Mouse (Mus musculus) forebrain, embryonic 10.5 days (tissue): ENCODE data around the gene Btd. TPM values are rescaled to one million over a fixed set of nuclear protein-coding genes. Genes with fewer than 3 reads are reported as not detected.
A peak's percentile ranks its signal among the peaks of the same experiment; 100 is the strongest.

Experiments
- DNase-seq: peaks from one replicate; pipeline ENCODE4 v3.0.0-alpha.2; 2017; ENCODE audit warnings: low spot score; ENCODE audit errors: extremely low spot score
- H3K27ac ChIP-seq: fragments of 300-500 bp; sonication (generic); 2 replicates; pipeline ENCODE4 v1.5.1; 2016; ENCODE audit warnings: mild to moderate bottlenecking
- H3K27me3 ChIP-seq: fragments of 300-500 bp; sonication (generic); 2 replicates; pipeline ENCODE4 v1.6.1; 2016; ENCODE audit warnings: mild to moderate bottlenecking; ENCODE audit not compliant: poor library complexity, severe bottlenecking
- H3K36me3 ChIP-seq: fragments of 300-500 bp; sonication (generic); replicated peaks from 2 replicates; pipeline ENCODE4 v1.6.1; 2016; ENCODE audit warnings: mild to moderate bottlenecking, moderate library complexity
- H3K4me1 ChIP-seq: fragments of 300-500 bp; sonication (generic); 2 replicates; pipeline ENCODE4 v1.6.1; 2016
- H3K4me3 ChIP-seq: fragments of 300-500 bp; sonication (generic); 2 replicates; pipeline ENCODE4 v1.5.1; 2016; ENCODE audit warnings: mild to moderate bottlenecking, moderate library complexity
- H3K9me3 ChIP-seq: fragments of 300-500 bp; sonication (generic); 2 replicates; pipeline ENCODE4 v1.6.1; 2016; ENCODE audit warnings: mild to moderate bottlenecking, moderate library complexity
- WGBS: fragments of 180-500 bp; shearing (Covaris S2); methylation state at CpG from one replicate; pipeline ENCODE4 v1.1.7; 2016; 5-methylcytosine and 5-hydroxymethylcytosine counted together
- polyA plus RNA-seq: library from polyadenylated mRNA; unstranded; fragments of >200 nt; fragmentation: Nextera tagmentation; extraction: Ambion mirVana; gene quantifications from 2 replicates; pipeline ENCODE4 v1.2.1, GENCODE M21; 2016

The Btd gene
- polyA plus RNA-seq, 1 experiment from 2014 or later, result 11.8 TPM

DNA sequence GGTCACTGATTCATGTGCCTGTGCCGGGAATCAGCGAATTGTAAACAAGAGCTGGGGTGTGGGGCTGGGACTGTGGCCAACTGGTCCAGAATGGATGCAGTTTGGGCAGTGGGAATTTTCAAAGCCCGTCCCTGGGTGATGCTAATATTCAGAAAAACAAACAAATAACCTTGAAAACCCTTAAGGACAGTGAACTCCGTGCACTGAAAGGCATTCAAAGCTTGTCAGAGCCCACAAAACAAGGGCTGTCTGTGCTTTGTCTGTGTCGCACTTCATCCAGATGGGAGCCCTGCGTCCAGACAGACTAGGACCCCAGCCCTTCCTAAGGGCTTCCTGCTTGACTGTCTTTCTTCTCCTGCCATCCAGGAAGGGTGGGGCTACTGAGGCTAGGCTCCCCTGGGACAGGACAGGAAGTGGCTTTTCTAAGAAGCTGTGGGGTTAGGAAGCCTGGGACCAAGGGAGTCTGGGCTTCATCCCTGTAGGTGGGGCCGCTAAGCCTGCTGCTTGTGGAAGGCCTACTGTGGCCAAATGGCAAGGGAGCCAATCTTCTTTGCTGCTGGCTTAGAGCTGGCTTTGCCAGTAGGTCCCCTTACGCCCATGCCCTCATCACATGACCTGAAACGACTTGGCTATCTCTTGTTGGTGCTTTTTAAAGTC is 21.9 kb downstream of the Btd start:
- WGBS, result 36% methylated on average over 9 of the region's 9 CpGs
- peak; percentile 29 for DNase-seq
- peaks cover 58% of the 10 kb centered on the region for H3K4me1 ChIP-seq

DNA sequence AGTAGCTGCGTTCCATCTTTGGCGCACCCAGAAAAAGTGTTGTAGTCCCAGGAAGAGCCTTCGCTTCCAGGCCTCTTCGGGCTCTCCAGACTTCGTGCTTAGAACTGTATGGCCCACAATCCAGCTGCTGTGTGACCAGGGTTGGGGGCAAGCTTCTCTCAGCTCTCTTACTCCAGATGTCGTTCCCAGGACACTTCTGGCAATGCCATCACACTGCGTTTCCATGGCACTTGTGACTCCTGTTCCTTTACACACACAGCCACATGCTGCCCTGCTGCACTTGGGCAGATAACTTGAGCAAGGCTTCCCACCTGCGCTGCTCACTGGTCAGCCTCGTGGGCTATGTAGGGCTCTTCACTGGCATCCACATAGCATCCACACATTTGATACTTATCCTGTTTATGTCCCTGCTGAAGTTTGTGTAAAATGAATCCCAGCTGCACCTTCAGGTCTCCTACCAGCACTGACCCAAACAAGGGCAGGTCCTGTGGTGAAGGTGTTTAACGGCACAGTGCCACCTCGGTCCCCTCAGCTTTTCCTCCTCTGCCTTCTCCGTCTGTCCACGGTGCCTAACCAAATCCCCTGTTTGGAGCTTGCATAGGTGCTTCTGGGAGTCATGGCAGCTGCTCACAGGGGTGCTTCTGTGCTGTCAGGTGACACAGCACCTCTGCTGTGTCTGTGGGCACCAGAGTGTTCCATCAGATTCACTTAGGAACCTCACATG is 22.7 kb downstream of the Btd start:
- Histone ChIP-seq H3K4me1 (peaks cover 59% of the 10 kb centered on the region), H3K9me3 (no peaks in the 10 kb centered on the region), H3K36me3 (peaks cover 19% of the 10 kb centered on the region), H3K27me3 (no peaks in the 10 kb centered on the region), H3K27ac (peak overlapping the region; percentile 90), H3K4me3 (no peak overlapping the region)
- no peak for DNase-seq
- WGBS, result 92% methylated on average over 13 of the region's 13 CpGs

More for the DNA sequence above, 21.9 kb downstream of the Btd start:
- H3K4me3 ChIP-seq, result peak overlapping the region; percentile 54
- H3K36me3 ChIP-seq, result peaks cover 17% of the 10 kb centered on the region
- H3K27me3 ChIP-seq, result no peaks in the 10 kb centered on the region
- no peaks in the 10 kb centered on the region for H3K9me3 ChIP-seq
- peak overlapping the region; percentile 90 for H3K27ac ChIP-seq

DNA sequence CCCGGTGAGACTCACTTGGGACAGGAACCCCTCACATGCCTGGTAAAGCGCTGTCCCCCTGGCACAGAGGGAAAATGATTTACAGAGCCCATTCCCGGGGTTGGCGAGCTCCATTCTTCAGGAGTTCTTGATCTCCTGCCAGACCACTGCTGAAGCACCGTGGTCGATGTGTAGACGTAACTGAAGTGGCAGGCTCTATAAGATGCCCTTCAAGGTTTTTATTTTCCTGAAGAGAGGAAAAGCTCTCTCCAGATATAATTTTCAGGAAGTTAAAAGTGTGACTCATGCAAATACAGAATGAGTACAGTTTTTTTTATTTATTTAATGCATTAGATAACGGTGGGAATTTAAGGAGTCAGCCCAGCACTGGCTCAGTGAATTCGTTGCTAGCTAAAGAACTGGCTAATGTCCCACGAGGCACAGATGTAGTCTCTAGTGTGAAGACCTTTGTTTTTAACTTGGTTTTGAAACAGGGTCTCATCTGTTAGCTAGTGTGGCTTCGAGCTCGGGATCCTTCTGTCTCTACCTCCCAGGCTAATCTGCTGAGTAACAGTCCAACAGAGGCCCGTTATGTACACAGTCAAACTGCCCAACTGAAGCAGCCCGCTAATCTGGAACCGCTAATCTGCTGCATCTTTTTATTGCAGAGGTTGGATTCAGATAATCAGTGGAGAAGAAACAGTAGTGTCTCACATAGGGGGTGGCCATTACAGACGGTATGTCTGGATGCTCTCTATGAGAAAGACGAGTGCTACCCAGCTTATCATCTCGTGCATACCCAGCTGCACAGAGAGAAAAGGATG is 23.5 kb downstream of the Btd start:
- no peak for DNase-seq
- Histone ChIP-seq H3K27ac (peak overlapping the region; percentile 40; the same call in 1 of the 2 replicates), H3K27me3 (no peaks in the 10 kb centered on the region), H3K4me1 (peaks cover 61% of the 10 kb centered on the region), H3K4me3 (no peak overlapping the region), H3K9me3 (no peaks in the 10 kb centered on the region), H3K36me3 (peaks cover 19% of the 10 kb centered on the region)
- 87% methylated on average over 18 of the region's 18 CpGs for WGBS

DNA sequence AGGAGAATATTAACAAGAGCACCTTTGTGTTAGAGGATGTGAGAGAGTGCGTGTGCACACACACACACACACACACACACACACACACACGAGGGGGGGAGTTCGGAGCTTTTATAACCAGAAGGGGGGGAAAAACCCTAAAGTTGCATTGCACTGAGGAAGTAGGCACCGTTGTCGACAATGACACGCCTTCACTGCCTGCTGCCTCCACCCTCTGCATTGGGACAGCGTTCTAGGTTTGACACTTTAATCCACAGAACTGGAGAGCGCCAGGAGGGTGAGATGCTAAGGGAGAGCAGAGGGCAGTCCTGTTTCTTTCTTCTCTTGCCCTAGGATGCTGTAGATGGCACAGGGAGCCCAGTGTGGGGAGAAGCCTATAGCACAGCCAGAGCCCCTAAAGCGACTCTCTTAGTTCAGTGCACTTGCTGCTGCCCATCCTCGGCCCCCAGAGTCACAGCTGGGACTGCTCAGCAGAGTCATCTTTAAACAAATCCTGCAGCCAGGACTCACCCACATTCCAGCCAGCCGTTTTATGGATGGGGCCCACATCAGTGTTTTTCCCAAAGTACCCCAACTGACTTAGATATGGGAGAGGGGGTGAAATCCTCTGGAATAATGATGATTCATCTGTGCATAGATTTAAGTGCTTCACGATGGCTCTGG is 24.2 kb downstream of the Btd start:
- Histone ChIP-seq H3K9me3 (no peaks in the 10 kb centered on the region), H3K4me1 (peaks cover 61% of the 10 kb centered on the region), H3K27ac (peak overlapping the region; percentile 59), H3K36me3 (peaks cover 19% of the 10 kb centered on the region), H3K27me3 (no peaks in the 10 kb centered on the region), H3K4me3 (no peak overlapping the region)
- 83% methylated on average over 12 of the region's 12 CpGs for WGBS
- DNase-seq, result no peak

DNA sequence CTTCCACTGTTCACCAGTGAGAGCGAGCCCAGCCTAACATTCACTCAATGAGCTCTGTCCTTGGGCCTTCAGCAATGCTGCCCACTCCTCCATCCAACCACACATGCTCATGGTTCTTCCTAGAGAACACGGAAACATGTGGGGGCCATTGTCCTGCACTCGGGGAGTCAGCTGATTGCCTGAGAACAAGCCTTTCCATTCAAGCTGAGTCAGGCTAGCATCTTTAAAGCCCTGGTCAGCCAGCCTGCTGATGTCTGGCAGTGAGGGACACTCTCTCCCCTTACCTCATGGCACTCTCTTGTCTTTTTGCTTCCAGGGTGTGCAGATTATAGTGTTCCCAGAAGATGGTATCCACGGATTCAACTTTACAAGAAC is 24.7 kb downstream of the Btd start:
- no peaks in the 10 kb centered on the region for H3K27me3 ChIP-seq
- H3K27ac ChIP-seq, result no peak overlapping the region; the same call in 1 of the 2 replicates
- 86% methylated on average over 4 of the region's 4 CpGs for WGBS
- no peak for DNase-seq
- no peak overlapping the region for H3K4me3 ChIP-seq
- H3K9me3 ChIP-seq, result no peaks in the 10 kb centered on the region
- peaks cover 19% of the 10 kb centered on the region for H3K36me3 ChIP-seq
- peaks cover 61% of the 10 kb centered on the region for H3K4me1 ChIP-seq

DNA sequence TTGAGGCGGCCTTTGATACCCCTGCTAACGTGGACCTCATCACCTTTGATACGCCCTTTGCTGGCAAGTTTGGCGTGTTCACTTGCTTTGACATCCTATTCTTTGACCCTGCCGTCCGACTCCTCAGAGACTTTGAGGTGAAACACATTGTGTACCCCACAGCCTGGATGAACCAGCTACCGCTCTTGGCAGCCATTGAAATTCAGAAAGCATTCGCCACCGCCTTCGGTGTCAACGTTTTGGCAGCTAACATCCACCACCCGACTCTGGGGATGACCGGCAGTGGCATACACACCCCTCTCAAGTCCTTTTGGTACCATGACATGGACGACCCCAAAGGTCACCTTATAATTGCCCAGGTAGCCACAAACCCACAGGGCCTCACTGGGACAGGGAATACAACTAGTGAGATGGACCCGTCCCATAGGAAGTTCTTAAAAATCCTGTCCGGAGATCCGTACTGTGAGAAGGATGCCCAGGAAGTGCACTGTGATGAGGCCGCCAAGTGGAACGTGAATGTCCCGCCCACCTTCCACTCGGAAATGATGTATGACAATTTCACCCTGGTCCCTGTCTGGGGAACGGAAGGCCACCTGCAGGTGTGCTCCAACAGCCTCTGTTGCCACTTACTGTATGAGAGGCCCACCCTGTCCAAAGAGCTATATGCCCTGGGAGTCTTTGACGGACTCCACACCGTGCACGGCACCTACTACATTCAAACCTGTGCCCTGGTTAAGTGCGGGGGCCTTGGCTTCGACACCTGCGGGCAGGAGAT is 26.3 kb downstream of the Btd start:
- WGBS, result 95% methylated on average over 28 of the region's 28 CpGs
- peaks cover 19% of the 10 kb centered on the region for H3K36me3 ChIP-seq
- H3K9me3 ChIP-seq, result no peaks in the 10 kb centered on the region
- H3K27ac ChIP-seq, result no peak overlapping the region
- H3K4me3 ChIP-seq, result no peak overlapping the region
- no peaks in the 10 kb centered on the region for H3K27me3 ChIP-seq
- peaks cover 52% of the 10 kb centered on the region for H3K4me1 ChIP-seq
- DNase-seq, result no peak

DNA sequence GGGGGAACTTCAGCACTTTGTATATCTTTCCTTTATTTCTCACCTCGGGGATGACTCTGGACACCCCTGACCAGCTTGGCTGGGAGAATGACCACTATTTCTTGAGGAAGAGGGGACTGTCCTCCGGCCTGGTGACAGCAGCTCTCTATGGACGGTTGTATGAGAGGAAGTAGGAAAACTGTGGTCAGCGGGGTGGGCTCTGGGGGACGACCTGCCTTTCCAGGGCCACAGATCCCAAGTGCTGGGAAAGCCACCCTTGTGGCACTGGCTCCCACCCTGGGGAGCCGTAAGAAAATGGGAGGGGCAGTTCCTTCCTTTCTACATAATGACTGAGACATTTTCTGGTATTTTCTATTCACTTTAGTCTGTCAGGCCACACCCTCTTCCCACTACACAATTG is 26.9 kb downstream of the Btd start:
- no peak for DNase-seq
- H3K4me3 ChIP-seq, result no peak overlapping the region
- 0 out of 2 replicates have a peak overlapping the region, but pooled peaks have one; percentile 40 for H3K27ac ChIP-seq
- no peaks in the 10 kb centered on the region for H3K9me3 ChIP-seq
- WGBS, result 91% methylated on average over 6 of the region's 6 CpGs
- H3K4me1 ChIP-seq, result peaks cover 45% of the 10 kb centered on the region
- H3K36me3 ChIP-seq, result peaks cover 19% of the 10 kb centered on the region
- H3K27me3 ChIP-seq, result no peaks in the 10 kb centered on the region

DNA sequence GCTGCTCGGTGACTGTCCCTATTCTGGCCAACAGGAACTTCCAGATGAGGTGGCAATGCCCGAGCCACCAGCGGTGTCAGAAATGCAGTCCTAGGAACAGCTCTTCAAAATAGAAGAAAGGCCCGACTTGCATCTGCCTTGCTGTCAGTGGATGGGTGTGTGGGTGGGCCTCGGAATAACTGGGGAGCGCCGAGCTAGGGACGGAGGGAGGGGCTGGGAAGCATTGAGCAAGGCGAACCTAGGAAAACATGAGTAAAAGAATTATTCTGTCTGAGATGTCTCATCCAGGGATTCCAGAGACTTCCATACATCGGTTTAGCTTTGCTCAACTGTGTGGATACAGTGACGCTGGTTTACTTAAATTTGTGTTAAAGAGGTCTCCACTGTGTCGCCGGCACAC is 27.5 kb downstream of the Btd start:
- 0 out of 2 replicates have a peak overlapping the region, but pooled peaks have one; percentile 21 for H3K27ac ChIP-seq
- no peaks in the 10 kb centered on the region for H3K27me3 ChIP-seq
- WGBS, result 88% methylated on average over 13 of the region's 13 CpGs

DNA sequence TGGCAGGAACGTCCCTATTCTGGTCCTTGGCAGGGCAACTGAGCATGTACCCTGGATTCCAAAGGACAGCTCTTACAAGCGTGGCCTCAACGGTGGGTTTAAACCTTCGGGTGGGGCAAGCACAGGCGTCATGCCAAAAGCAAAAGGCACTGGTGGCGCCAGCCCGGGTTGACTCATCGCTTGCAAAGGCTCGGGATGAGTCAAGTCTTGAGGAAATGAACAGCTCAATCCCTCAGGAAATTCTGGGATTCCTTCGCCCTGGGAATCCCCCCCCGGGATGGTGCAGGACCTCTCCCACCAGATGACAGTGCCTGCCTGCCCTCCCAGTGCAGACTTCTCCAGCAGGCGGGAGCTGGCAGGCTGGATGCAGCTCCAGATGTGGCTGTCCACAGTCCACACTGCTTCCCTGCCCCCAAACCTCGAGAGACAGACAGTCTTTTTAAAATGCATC is 28.4 kb downstream of the Btd start:
- Histone ChIP-seq H3K27me3 (no peaks in the 10 kb centered on the region), H3K4me3 (no peak overlapping the region), H3K27ac (peak overlapping the region; percentile 70), H3K9me3 (no peaks in the 10 kb centered on the region), H3K4me1 (peaks cover 33% of the 10 kb centered on the region), H3K36me3 (peaks cover 19% of the 10 kb centered on the region)
- no peak for DNase-seq
- 79% methylated on average over 13 of the region's 13 CpGs for WGBS

More for the DNA sequence above, 27.5 kb downstream of the Btd start:
- H3K4me1 ChIP-seq, result peaks cover 40% of the 10 kb centered on the region
- no peak overlapping the region for H3K4me3 ChIP-seq
- no peaks in the 10 kb centered on the region for H3K9me3 ChIP-seq
- DNase-seq, result no peak
- peaks cover 19% of the 10 kb centered on the region for H3K36me3 ChIP-seq

DNA sequence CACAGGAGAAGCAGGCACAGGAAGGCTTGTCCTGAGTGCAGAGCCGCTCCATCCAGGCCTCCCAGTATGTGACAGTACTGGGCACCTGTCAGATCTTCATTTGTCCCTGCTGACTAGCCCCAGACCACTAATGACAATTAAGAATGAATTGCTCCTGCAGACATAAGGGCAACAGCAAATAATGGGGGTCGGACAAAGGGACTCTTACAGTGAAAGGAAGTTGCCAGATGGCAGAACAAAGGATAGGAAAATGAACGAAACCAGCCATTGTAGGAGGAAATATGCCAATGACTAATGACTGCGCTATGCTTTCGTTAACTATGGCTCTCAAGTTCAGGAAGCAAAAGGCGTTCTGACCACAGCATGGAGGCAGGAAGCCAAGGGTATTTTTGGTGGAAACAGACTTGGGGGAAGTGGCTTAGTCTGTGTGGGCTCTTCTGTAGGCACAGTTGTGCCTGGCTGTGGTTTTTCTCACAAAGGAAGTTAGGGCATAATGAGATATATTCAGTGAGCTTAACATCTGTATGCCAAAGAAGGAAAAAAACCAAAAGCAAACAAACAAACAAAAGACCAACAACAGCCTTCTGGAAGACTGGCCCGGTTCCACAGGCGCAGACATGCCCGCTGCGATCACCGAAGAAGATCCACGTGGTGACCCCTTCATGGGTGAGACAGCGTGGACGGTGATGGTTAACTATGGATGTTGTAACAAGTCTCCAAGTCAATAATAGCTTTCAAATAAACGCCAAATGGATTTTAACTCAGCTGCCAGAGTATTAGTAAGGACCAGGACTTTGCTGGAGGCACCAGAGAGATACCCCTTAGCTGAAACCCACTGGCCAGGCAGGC is 29.0 kb downstream of the Btd start:
- H3K27ac ChIP-seq, result peak overlapping the region; percentile 70
- no peak overlapping the region for H3K4me3 ChIP-seq
- DNase-seq, result no peak
- 82% methylated on average over 15 of the region's 15 CpGs for WGBS
- peaks cover 19% of the 10 kb centered on the region for H3K36me3 ChIP-seq
- no peaks in the 10 kb centered on the region for H3K9me3 ChIP-seq
- peaks cover 32% of the 10 kb centered on the region for H3K4me1 ChIP-seq
- H3K27me3 ChIP-seq, result no peaks in the 10 kb centered on the region

DNA sequence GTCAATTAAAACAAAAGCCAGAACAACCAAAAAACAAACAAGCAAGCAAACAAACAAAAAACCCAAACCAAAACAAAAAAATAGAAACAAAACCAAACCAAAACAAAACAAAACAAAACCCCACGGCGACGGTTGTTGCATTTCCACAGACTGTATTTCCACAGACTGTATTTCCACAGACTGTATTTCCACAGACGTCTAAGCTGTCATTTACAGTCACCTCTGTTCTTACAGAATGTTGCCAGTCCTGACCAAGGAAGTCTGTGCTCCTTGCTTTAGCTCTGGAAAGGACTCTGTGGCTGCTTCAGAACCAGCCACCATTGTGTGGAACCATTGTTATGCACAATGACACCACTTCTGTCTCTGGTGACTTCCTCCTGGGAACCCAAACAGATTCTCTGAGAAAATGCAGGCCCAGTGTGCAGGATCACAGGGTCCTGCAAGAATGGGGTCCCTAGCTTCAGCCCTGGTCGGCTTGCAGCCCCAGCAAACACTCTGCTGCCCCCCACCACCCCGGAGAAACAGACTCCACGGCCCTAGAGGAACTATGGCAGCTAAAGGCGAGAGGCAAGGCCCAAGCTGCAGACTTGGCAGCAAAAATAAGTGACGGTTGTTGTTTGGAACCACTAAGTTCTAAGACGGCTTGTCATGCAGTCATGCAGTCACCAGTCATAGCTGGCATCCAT is 30.9 kb downstream of the Btd start:
- H3K9me3 ChIP-seq, result no peaks in the 10 kb centered on the region
- H3K4me3 ChIP-seq, result no peak overlapping the region
- WGBS, result 52% methylated on average over 10 of the region's 10 CpGs
- H3K36me3 ChIP-seq, result peaks cover 11% of the 10 kb centered on the region
- no peaks in the 10 kb centered on the region for H3K27me3 ChIP-seq
- peaks cover 29% of the 10 kb centered on the region for H3K4me1 ChIP-seq
- H3K27ac ChIP-seq, result peak overlapping the region; percentile 45; the same call in 1 of the 2 replicates
- DNase-seq, result no peak
